Mouse (Mus musculus): ENCODE data around the gene 1700092M07Rik. TPM values are rescaled to one million over a fixed set of nuclear protein-coding genes. Genes with fewer than 3 reads are reported as not detected.

1700092M07Rik gene
- polyA plus RNA-seq, 1 experiment from 2014 or later: 2.1 TPM

- Histone ChIP-seq H3K9ac (no peak overlapping the region), H3K36me3 (peaks cover 40% of the 10 kb centered on the region), H3K4me3 (no peak overlapping the region), H3K9me3 (no peaks in the 10 kb centered on the region), H3K4me1 (peaks cover 28% of the 10 kb centered on the region), H3K27me3 (no peaks in the 10 kb centered on the region), H3K27ac (no peak overlapping the region), H3K4me2 (replicated peaks) (peak overlapping the region; percentile 86)
- ATAC-seq (ENCODE audit: low FRiP score, low read depth): no peak
- WGBS: 85% methylated on average over 2 of the region's 2 CpGs
Measured at GRCm38 (mm10) chr19:8758899-8759298, 18.4 kb downstream of the 1700092M07Rik start.

GRCm38 (mm10) chr19:8760757-8761156 lies 20.2 kb downstream of the 1700092M07Rik start:
- Histone ChIP-seq H3K27ac (no peak overlapping the region), H3K4me2 (replicated peaks) (no peak overlapping the region), H3K9ac (no peak overlapping the region), H3K9me3 (peaks cover 5% of the 10 kb centered on the region; the same call in 1 of the 2 replicates), H3K27me3 (no peaks in the 10 kb centered on the region), H3K36me3 (peaks cover 41% of the 10 kb centered on the region), H3K4me3 (no peak overlapping the region), H3K4me1 (peaks cover 19% of the 10 kb centered on the region)
- 88% methylated on average over 2 of the region's 2 CpGs for WGBS
- no peak for ATAC-seq (ENCODE audit: low FRiP score, low read depth)

DNA sequence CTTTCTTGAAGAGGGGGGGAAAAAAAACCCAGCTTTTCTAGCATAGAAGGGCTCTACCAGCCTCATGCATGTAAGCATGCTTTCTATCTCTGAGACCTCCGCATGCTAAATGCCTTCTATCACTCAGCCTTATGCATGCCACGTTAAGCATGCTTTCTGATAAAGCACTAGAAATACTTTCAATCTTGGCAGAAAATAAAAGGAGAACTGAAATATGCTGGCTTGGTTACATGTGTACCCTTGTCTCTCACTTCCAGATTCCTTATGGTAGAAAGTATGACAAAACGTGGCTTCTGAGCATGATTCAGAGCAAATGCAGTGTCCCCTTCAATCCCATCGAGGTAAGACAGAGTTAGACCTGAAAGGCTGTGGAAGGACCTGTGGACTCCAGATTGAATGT lies 22.8 kb downstream of the 1700092M07Rik start:
- peaks cover 64% of the 10 kb centered on the region for H3K36me3 ChIP-seq
- H3K4me2 ChIP-seq (replicated peaks): no peak overlapping the region
- no peak overlapping the region for H3K4me3 ChIP-seq
- ATAC-seq (ENCODE audit: low FRiP score, low read depth): no peak
- WGBS: 94% methylated on average over 4 of the region's 4 CpGs
- no peak overlapping the region for H3K27ac ChIP-seq
- H3K4me1 ChIP-seq: peaks cover 8% of the 10 kb centered on the region
- no peaks in the 10 kb centered on the region for H3K27me3 ChIP-seq
- no peak overlapping the region for H3K9ac ChIP-seq
- H3K9me3 ChIP-seq: peaks cover 5% of the 10 kb centered on the region; the same call in 1 of the 2 replicates

- no peak overlapping the region for H3K4me3 ChIP-seq
- WGBS: 94% methylated on average over 9 of the region's 9 CpGs
- H3K36me3 ChIP-seq: peaks cover 86% of the 10 kb centered on the region
- peaks cover 5% of the 10 kb centered on the region; the same call in 1 of the 2 replicates for H3K4me1 ChIP-seq
- no peaks in the 10 kb centered on the region for H3K27me3 ChIP-seq
- no peak overlapping the region for H3K9ac ChIP-seq
- no peak overlapping the region for H3K4me2 ChIP-seq (replicated peaks)
- H3K9me3 ChIP-seq: peaks cover 5% of the 10 kb centered on the region; the same call in 1 of the 2 replicates
- H3K27ac ChIP-seq: no peak overlapping the region
- ATAC-seq (ENCODE audit: low FRiP score, low read depth): no peak
Measured at GRCm38 (mm10) chr19:8765562-8765961, 25.0 kb downstream of the 1700092M07Rik start.

DNA sequence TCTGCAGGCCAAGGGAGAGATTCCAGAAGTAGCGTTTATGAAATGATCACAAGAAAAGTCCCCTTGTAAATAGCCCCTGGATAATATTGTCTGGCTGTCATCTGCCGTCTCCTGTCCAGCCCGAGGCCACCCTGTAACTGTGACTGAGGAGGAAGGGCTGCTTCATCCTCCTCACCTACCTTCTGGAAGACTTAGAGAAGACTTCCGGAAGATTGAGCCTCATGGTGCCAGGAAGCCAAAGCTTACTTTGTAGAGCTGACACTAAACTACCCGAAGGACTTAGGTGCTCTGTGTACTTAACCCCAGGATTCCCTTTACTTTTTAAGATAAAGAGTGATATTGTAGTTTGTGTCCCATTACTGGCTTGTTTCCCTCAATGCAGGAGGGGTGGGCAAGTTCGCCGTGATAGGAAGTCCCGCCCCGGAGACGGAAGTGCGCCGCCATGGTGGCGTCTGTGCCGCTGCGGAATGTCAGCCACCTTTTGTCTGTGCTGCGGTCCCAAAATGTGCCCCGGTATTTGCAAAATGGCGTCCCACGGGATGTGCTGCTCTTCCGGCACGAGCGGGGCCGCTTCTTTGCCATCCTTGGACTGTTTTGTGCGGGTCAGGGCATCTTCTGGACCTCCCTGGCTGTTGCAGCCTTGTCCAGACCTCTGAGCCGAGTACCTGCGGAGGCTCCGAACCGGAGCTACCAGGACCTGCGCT lies 30.2 kb downstream of the 1700092M07Rik start, which contains the start of gene Tmem223:
Gene Tmem223, plus strand, starts transcription at position 430 of the 704 bp plus-strand sequence.
- Histone ChIP-seq H3K27me3 (no peaks in the 10 kb centered on the region), H3K4me2 (replicated peaks) (peak within 1 kb of the TSS; percentile 77), H3K9me3 (0 out of 2 replicates have a peak, but pooled peaks cover under 1% of the 10 kb centered on the region), H3K9ac (peak within 1 kb of the TSS; percentile 95), H3K4me3 (peak within 1 kb of the TSS; percentile 78), H3K36me3 (peaks cover 68% of the 10 kb centered on the region), H3K27ac (peak within 1 kb of the TSS; percentile 89), H3K4me1 (peaks cover 31% of the 10 kb centered on the region)
- ATAC-seq (ENCODE audit: low FRiP score, low read depth): no peak; the same call in 1 of the 2 replicates
- 21% methylated on average over 29 of the region's 29 CpGs for WGBS

- WGBS: 86% methylated on average over 5 of the region's 5 CpGs
- Histone ChIP-seq H3K27ac (peak overlapping the region; percentile 98; the same call in 1 of the 2 replicates), H3K4me1 (peaks cover 33% of the 10 kb centered on the region), H3K36me3 (peaks cover 50% of the 10 kb centered on the region), H3K9ac (peak overlapping the region; percentile 93), H3K27me3 (no peaks in the 10 kb centered on the region), H3K4me2 (replicated peaks) (peak overlapping the region; percentile 95), H3K9me3 (no peaks in the 10 kb centered on the region), H3K4me3 (peak overlapping the region; percentile 76)
- no peak for ATAC-seq (ENCODE audit: low FRiP score, low read depth)
Measured at GRCm38 (mm10) chr19:8772996-8773395, 32.5 kb downstream of the 1700092M07Rik start.

GRCm38 (mm10) chr19:8773409-8773808 lies 32.9 kb downstream of the 1700092M07Rik start:
- no peak for ATAC-seq (ENCODE audit: low FRiP score, low read depth)
- peak overlapping the region; percentile 98; the same call in 1 of the 2 replicates for H3K27ac ChIP-seq
- WGBS: 55% methylated on average over 6 of the region's 6 CpGs

GRCm38 (mm10) chr19:8774086-8774835 lies 33.7 kb downstream of the 1700092M07Rik start, which contains the start of gene Tmem179b:
Tmem179b (minus strand) TSS chr19:8774467.
- ATAC-seq (ENCODE audit: low FRiP score, low read depth): peak; percentile 94
- no peaks in the 10 kb centered on the region for H3K27me3 ChIP-seq
- under 1% methylated on average over 68 of the region's 68 CpGs for WGBS

More at GRCm38 (mm10) chr19:8773409-8773808, 32.9 kb downstream of the 1700092M07Rik start:
- peaks cover 33% of the 10 kb centered on the region for H3K4me1 ChIP-seq
- peak overlapping the region; percentile 95 for H3K4me2 ChIP-seq (replicated peaks)
- H3K4me3 ChIP-seq: peak overlapping the region; percentile 76
- no peaks in the 10 kb centered on the region for H3K9me3 ChIP-seq
- peaks cover 50% of the 10 kb centered on the region for H3K36me3 ChIP-seq
- no peaks in the 10 kb centered on the region for H3K27me3 ChIP-seq
- H3K9ac ChIP-seq: peak overlapping the region; percentile 93

DNA sequence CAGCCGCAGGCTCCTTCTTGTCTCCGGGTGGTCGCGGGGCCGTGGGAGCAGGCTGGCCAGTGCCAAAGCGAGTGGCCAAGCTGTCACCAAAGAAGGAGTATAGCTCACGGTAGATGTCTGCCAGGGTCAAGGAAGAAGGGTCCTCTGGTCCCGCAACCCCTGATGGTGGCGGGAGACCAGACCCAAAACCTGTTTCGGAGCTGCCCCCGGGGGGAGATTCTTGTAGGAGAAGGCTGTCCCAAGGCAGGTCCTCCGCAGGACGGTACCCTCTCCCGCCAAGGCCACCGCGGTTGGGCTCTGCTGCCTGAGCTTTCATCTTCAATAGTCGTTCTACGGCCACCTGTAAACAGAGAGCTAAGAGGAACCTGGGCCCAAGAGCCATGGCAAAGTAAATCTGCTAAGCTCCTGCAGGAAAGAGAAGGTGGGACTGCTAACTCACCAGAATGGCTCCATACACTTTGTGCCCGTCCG lies 34.5 kb downstream of the 1700092M07Rik start:
- H3K27ac ChIP-seq: peak overlapping the region; percentile 98
- no peaks in the 10 kb centered on the region for H3K27me3 ChIP-seq
- H3K9ac ChIP-seq: peak overlapping the region; percentile 93
- peaks cover 45% of the 10 kb centered on the region for H3K36me3 ChIP-seq
- H3K9me3 ChIP-seq: no peaks in the 10 kb centered on the region
- H3K4me3 ChIP-seq: peak overlapping the region; percentile 76
- no peak; the same call in 1 of the 2 replicates for ATAC-seq (ENCODE audit: low FRiP score, low read depth)
- 5% methylated on average over 20 of the region's 20 CpGs for WGBS
- H3K4me1 ChIP-seq: peaks cover 33% of the 10 kb centered on the region
- peak overlapping the region; percentile 95 for H3K4me2 ChIP-seq (replicated peaks)

More at GRCm38 (mm10) chr19:8774086-8774835, 33.7 kb downstream of the 1700092M07Rik start, which contains the start of gene Tmem179b:
- Histone ChIP-seq H3K9me3 (no peaks in the 10 kb centered on the region), H3K9ac (peak within 1 kb of the TSS; percentile 93), H3K27ac (peak within 1 kb of the TSS; percentile 98), H3K36me3 (peaks cover 48% of the 10 kb centered on the region), H3K4me3 (peak within 1 kb of the TSS; percentile 76), H3K4me1 (peaks cover 33% of the 10 kb centered on the region), H3K4me2 (replicated peaks) (peak within 1 kb of the TSS; percentile 95)

GRCm38 (mm10) chr19:8786008-8786781 lies 45.7 kb downstream of the 1700092M07Rik start, which contains the start of gene Taf6l:
Taf6l (minus strand) TSS chr19:8786417.
- WGBS: 1% methylated on average over 31 of the region's 32 CpGs

GRCm38 (mm10) chr19:8788521-8788920 lies 48.0 kb downstream of the 1700092M07Rik start:
- Histone ChIP-seq H3K27me3 (no peaks in the 10 kb centered on the region), H3K4me1 (peaks cover 8% of the 10 kb centered on the region), H3K9ac (peak overlapping the region; percentile 48), H3K27ac (no peak overlapping the region), H3K4me3 (no peak overlapping the region), H3K36me3 (peaks cover 35% of the 10 kb centered on the region), H3K4me2 (replicated peaks) (no peak overlapping the region), H3K9me3 (0 out of 2 replicates have a peak, but pooled peaks cover 6% of the 10 kb centered on the region)
- no peak for ATAC-seq (ENCODE audit: low FRiP score, low read depth)
- 21% methylated on average over 3 of the region's 3 CpGs for WGBS

More at GRCm38 (mm10) chr19:8786008-8786781, 45.7 kb downstream of the 1700092M07Rik start, which contains the start of gene Taf6l:
- peaks cover 8% of the 10 kb centered on the region for H3K4me1 ChIP-seq
- no peaks in the 10 kb centered on the region for H3K27me3 ChIP-seq
- peak; percentile 99 for ATAC-seq (ENCODE audit: low FRiP score, low read depth)
- H3K9ac ChIP-seq: peak within 1 kb of the TSS; percentile 64
- H3K27ac ChIP-seq: peak within 1 kb of the TSS; percentile 81
- H3K9me3 ChIP-seq: no peaks in the 10 kb centered on the region
- H3K4me3 ChIP-seq: peak within 1 kb of the TSS; percentile 73
- peaks cover 40% of the 10 kb centered on the region for H3K36me3 ChIP-seq
- H3K4me2 ChIP-seq (replicated peaks): peak within 1 kb of the TSS; percentile 74

All from limb, embryonic 13.5 days (tissue).